Mouse (Mus musculus): ENCODE results near the gene Mllt11.

Gene Mllt11

DNA sequence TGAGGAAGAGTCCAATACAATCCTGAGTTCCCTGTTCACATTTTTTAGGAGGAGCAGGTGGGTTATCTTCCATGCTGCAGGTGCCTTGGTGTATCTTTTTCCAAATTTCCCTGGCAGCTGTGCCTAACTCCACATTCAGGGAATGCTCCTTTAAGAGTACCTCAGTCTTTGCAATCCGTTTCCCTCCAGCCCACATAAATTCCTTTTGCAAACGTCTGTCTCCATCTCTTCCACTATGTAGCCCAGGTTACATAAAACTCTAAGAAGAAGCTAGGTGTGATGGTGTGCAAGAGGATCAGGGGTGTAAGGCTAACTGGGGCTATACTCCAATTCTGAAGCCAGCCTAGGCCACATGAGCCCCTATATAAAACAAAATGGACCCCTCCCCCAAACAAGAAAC is 11.1 kb upstream of the Mllt11 start:
- DNase-seq, result no peak

DNA sequence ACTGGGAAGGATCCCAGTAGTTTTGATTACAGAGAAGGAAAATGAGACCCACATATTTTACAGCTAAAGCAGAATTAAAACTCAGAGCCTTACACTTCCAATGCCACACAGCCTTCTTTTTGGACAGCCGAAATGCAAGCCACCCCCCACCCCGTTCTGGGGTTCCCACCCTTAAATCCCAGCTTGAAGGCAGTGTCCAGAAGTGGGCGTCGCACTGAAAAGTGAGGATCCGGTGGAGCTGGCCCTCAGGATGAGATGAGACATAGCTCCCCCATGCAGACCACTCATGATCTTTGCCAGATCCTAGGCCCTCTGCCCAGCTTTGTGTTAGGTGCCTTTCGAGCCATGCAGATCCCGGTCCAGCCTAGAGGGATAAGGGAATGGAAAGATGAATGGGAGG is 9.5 kb upstream of the Mllt11 start, which contains the start of gene Gm128:
Gene Gm128 (minus strand): TSS at position 101 of the 400 bp plus-strand sequence.
- DNase-seq, result no peak

DNA sequence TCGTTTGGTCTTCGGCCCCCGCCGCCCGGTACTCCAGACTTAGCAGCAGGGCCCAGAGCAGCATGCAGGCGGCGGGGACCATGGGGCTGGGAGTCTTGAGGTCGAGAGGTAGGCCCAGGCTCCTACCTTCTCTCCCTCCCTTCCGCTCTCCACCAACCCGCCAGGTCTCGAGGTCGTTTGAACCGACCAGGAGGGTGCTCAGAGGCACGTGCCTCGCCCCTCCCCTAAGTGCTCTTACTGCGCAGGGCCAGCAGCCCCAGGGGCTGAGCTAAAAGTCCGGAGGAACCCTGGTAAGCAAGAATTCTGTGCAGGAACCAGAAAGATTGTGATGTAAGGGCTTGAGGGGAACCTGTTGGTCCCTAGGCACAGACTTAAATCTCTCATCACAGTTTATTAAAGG is 8.9 kb upstream of the Mllt11 start:
- DNase-seq, result no peak

DNA sequence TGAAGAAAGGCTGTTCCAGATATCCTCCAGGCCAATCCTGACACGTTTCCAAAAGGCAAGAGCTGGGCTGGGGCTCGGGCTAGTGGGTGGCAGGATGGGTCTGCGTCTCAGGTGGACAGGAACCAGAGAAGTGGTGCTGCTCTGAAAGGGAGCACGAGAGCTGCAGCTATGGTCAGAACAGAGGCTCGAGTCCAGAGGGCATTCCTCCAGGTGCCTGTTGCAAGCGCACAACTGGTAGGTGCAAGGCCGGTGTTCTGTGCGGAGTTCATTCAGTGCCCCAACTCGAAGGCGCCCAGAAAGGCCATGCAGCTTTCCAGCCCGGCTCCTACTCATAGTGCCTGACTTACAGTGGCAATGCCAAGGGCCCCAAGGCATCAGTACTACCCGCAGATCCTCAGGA is 8.0 kb upstream of the Mllt11 start:
- no peak for DNase-seq

DNA sequence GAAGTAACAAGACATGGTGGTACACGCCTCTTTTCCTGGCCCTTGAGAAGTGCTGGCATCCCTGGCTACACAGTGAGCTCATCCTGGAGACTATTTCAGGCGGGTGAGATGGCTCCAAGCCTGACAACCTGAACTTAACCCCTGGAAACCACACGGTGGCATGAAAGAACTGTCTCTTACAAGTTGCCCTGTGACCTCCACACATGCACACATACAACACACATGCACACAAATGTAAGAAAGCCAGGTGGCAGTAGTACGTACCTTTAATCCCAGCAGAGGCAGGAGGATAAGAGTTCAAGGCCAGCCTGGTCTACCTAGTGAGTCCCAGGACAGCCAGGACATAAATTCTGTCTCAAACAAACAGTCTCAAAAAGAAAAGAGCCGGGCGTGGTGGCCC is 7.1 kb upstream of the Mllt11 start:
- no peak for DNase-seq

GRCm38 (mm10) chr3:95237541-95238099 is 5.6 kb upstream of the Mllt11 start:
- DNase-seq, result no peak

DNA sequence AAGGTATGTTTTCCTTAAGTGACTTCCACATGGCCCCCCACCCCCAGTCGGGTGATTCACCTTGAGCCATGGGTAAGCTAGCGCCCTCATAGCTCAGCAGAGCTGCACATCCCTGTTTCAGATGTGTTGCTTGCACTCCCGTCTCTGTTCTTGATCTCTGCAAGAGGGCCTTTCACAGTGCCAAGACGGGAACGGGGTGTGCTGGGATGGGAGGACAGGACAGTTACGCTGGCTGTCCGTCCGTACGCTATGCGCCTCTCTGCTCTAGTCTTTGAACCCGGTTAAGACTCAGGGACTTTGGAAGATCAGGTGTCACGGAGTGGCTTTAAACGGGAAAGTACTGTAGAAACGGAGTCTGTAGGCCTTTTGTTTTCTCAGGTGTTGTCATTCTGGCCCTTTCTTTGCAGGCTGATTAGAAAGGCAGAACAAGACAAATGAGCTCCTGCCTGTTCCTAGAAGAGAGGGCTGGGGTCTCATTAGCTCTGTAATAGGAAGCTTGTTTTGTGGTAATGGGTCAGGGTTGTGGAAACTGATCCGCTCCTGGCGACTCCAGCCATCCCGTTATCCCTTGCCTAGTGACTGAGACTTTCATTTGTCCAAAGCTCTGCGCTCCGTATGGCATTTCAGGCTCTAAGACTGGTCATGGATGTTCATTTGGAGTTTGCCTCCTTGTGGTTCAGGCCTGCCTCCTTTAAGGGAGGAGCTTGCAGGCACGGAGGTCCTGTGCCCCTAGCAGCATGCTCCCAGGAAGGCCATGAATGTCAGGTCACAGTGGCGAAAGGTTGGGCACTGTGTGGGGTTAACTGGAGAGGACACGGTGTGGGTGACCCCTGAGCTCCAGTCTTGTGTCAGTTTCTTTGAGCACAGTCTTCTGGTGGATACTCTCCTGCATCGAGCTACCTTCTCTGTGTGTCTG is 3.7 kb upstream of the Mllt11 start:
- no peak for DNase-seq

- DNase-seq, result no peak
Observed at GRCm38 (mm10) chr3:95233303-95233980, 1.5 kb upstream of the Mllt11 start.

- no peak for DNase-seq
Observed at GRCm38 (mm10) chr3:95232771-95233170, 800 bp upstream of the Mllt11 start.

- DNase-seq, result no peak
Observed at GRCm38 (mm10) chr3:95230495-95231297, 1.3 kb downstream of the Mllt11 start.

- DNase-seq, result peak; percentile 43
Observed at GRCm38 (mm10) chr3:95229781-95230494, 2.0 kb downstream of the Mllt11 start.

- DNase-seq, result peak; percentile 51
Observed at GRCm38 (mm10) chr3:95228894-95229780, 2.8 kb downstream of the Mllt11 start.

GRCm38 (mm10) chr3:95228148-95228893 is 3.6 kb downstream of the Mllt11 start, which contains the start of gene Cdc42se1:
Gene Cdc42se1, plus strand, starts transcription at chr3:95228732.
- peak; percentile 82 for DNase-seq

DNA sequence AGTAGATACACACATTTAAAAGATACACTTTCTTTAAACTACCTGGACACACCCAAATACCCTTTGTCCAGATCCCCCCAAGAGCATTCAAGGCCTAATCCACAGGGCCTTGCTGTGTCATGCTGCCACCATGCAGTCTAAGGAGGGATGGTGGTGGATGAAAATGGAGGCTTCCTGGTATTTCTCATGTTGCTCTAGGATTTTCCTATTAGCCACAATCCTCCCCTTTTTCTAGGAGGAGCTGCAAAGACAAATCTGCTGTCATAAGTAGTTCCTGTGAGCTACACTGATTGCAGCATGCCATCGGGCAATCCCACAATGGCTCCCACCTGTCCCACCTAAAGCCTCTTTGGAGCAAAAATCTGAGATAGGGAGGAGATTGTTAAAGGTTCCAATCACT is 4.8 kb downstream of the Mllt11 start:
- no peak for DNase-seq

- no peak for DNase-seq
Observed at GRCm38 (mm10) chr3:95224295-95224694, 7.7 kb downstream of the Mllt11 start.

DNA sequence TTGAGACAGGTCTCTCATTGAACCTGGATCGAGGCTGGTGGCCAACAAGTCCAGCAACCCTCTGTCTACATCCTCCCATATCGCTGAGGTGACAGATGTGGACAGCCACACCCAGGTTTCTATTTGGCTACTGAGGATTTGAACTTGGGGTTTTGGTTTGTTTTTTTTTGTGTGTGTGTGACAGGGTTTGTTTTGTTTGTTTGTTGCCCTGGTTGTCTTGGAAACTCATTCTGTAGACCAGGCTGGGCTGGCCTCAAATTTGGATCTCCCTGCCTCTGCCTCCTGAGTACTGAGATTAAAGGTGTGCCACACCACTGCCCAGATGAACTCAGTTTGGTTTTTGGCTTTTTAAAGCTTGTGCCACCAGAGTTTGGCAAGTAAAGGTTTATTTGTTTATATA is 8.9 kb downstream of the Mllt11 start:
- no peak for DNase-seq

GRCm38 (mm10) chr3:95218466-95219137 is 13.4 kb downstream of the Mllt11 start:
- no peak for DNase-seq

GRCm38 (mm10) chr3:95217255-95218134 is 14.5 kb downstream of the Mllt11 start, which contains the start of gene Gabpb2:
Gene Gabpb2, minus strand, starts transcription at chr3:95217916.
- peak; percentile 91 for DNase-seq

Measured in cerebellum, adult 11 months (tissue).